Mouse (Mus musculus): ENCODE data around the gene Tusc1. TPM values are rescaled to one million over a fixed set of nuclear protein-coding genes. Genes with fewer than 3 reads are reported as not detected.

Gene Tusc1
- polyA plus RNA-seq, 1 experiment from 2014 or later: 9.7 TPM

DNA sequence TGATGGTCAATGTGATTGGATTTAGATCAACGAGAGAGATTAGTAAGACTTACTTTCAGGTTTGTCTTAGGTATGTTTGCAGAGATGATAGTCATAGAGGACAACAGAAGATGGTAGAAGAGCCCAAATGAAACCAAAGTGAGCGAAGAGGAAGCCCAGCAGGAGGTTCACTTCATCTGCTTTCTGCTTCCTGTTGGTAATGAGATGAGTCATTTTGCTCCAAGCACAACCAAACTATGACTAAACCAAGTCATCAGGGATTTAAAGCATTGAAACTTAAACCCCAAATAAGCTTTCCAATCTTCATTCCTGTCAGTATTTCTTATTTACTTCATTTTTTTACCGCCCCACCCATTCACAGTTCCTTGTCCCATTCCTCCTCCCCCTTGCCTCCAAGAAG lies 27.8 kb downstream of the Tusc1 start:
- no peaks in the 10 kb centered on the region for H3K27me3 ChIP-seq (replicated peaks; ENCODE audit: control insufficient read depth, insufficient read depth, low read length)
- H3K27ac ChIP-seq (ENCODE audit: low read depth, low read length): no peak overlapping the region
- no peaks in the 10 kb centered on the region for H3K4me1 ChIP-seq (replicated peaks; ENCODE audit: control insufficient read depth, insufficient read depth, low read length)
- H3K4me2 ChIP-seq (replicated peaks; ENCODE audit: low read depth): no peak overlapping the region
- no peaks in the 10 kb centered on the region for H3K36me3 ChIP-seq (ENCODE audit: control insufficient read depth, insufficient read depth)
- TF ChIP-seq CTCF (IDR thresholded peaks at IDR 0.05; ENCODE audit: low read depth): no peak
- H3K9ac ChIP-seq (ENCODE audit: low read depth, low read length): no peak overlapping the region
- H3K9me3 ChIP-seq (ENCODE audit: control insufficient read depth): no peaks in the 10 kb centered on the region
- no peak for ATAC-seq
- 92% methylated on average over 3 of the region's 3 CpGs for WGBS
- no peak overlapping the region for H3K4me3 ChIP-seq (ENCODE audit: low read depth, low read length)

DNA sequence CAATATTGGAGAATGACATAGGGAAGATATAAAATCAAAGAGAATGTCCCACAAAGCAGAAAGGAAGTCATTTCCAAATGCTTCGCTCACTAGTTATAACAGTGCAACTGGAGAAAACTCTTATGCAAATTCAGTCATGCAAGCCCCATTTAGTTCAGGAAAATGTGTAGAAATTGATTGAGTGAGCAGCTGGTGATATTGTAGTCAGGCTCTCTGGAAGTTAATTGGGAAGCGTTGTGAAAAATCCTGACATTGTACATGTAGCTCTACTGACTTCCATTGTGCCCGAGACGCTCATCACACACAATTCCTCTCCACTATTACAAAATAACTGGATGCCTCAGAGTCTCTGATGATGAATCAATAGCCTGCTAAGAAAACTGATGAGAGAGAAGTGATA lies 49.2 kb downstream of the Tusc1 start:
- H3K36me3 ChIP-seq (ENCODE audit: control insufficient read depth, insufficient read depth): no peaks in the 10 kb centered on the region
- no peak for TF ChIP-seq CTCF (IDR thresholded peaks at IDR 0.05; ENCODE audit: low read depth)
- no peak overlapping the region for H3K4me2 ChIP-seq (replicated peaks; ENCODE audit: low read depth)
- no peak overlapping the region for H3K4me3 ChIP-seq (ENCODE audit: low read depth, low read length)
- H3K9me3 ChIP-seq (ENCODE audit: control insufficient read depth): no peaks in the 10 kb centered on the region
- ATAC-seq: no peak
- H3K27ac ChIP-seq (ENCODE audit: low read depth, low read length): no peak overlapping the region
- H3K4me1 ChIP-seq (replicated peaks; ENCODE audit: control insufficient read depth, insufficient read depth, low read length): no peaks in the 10 kb centered on the region
- 94% methylated on average over 4 of the region's 4 CpGs for WGBS
- H3K9ac ChIP-seq (ENCODE audit: low read depth, low read length): no peak overlapping the region
- H3K27me3 ChIP-seq (replicated peaks; ENCODE audit: control insufficient read depth, insufficient read depth, low read length): no peaks in the 10 kb centered on the region

Measured in intestine, postnatal 0 days (tissue).